Mouse (Mus musculus): ENCODE data around the gene 4930556J24Rik. TPM values are rescaled to one million over a fixed set of nuclear protein-coding genes. Genes with fewer than 3 reads are reported as not detected.
"Not testable (repeated sequence)": the region's sequence is repeated elsewhere in the genome, so short reads cannot be mapped to it uniquely, and the experiment has no call there.

Gene 4930556J24Rik
- not detected for total RNA-seq (2021)
- long read RNA-seq, experiment 1, partial matches to known transcripts: 0 of 5 reads
- long read RNA-seq, experiment 1, other reads (novel, unspliced or antisense): 5 of 5 reads
- long read RNA-seq, experiment 2, partial matches to known transcripts: 0 of 1 reads
- long read RNA-seq, experiment 2, other reads (novel, unspliced or antisense): 1 of 1 reads

GRCm38 (mm10) chr11:3976678-3977077, at the start of gene 4930556J24Rik:
Gene 4930556J24Rik, minus strand, starts transcription at chr11:3976778.
- no peak for DNase-seq (ENCODE audit: low spot score in 2 of 2)

- no peak for DNase-seq (ENCODE audit: low spot score in 2 of 2)
These were observed 46.7 kb upstream of the 4930556J24Rik start for GRCm38 (mm10) chr11:4023321-4023720.

- not testable (repeated sequence) for DNase-seq (ENCODE audit: low spot score in 2 of 2)
These were observed 45.5 kb upstream of the 4930556J24Rik start for GRCm38 (mm10) chr11:4022111-4022510.

GRCm38 (mm10) chr11:4015796-4016195, 39.2 kb upstream of the 4930556J24Rik start:
- not testable (repeated sequence) for DNase-seq (ENCODE audit: low spot score in 2 of 2)

GRCm38 (mm10) chr11:4012616-4013015, 36.0 kb upstream of the 4930556J24Rik start:
- no peak for DNase-seq (ENCODE audit: low spot score in 2 of 2)

GRCm38 (mm10) chr11:4006462-4006861, 29.9 kb upstream of the 4930556J24Rik start:
- DNase-seq (ENCODE audit: low spot score in 2 of 2): no peak

- no peak for DNase-seq (ENCODE audit: low spot score in 2 of 2)
These were observed 28.7 kb upstream of the 4930556J24Rik start for GRCm38 (mm10) chr11:4005220-4005805.

GRCm38 (mm10) chr11:4001603-4002002, 25.0 kb upstream of the 4930556J24Rik start:
- DNase-seq (ENCODE audit: low spot score in 2 of 2): peak in 1 of 2 experiments; percentile 57

- DNase-seq (ENCODE audit: low spot score in 2 of 2): no peak
These were observed 23.0 kb upstream of the 4930556J24Rik start for GRCm38 (mm10) chr11:3999547-3999946.

GRCm38 (mm10) chr11:3997978-3998720, 21.6 kb upstream of the 4930556J24Rik start:
- no peak for DNase-seq (ENCODE audit: low spot score in 2 of 2)

GRCm38 (mm10) chr11:3996840-3997239, 20.3 kb upstream of the 4930556J24Rik start:
- DNase-seq (ENCODE audit: low spot score in 2 of 2): no peak

GRCm38 (mm10) chr11:3995511-3995910, 18.9 kb upstream of the 4930556J24Rik start:
- no peak for DNase-seq (ENCODE audit: low spot score in 2 of 2)

GRCm38 (mm10) chr11:3993914-3994313, 17.3 kb upstream of the 4930556J24Rik start:
- DNase-seq (ENCODE audit: low spot score in 2 of 2): no peak

GRCm38 (mm10) chr11:3993132-3993531, 16.6 kb upstream of the 4930556J24Rik start:
- DNase-seq (ENCODE audit: low spot score in 2 of 2): no peak

- no peak for DNase-seq (ENCODE audit: low spot score in 2 of 2)
These were observed 13.2 kb upstream of the 4930556J24Rik start for GRCm38 (mm10) chr11:3989748-3990147.

- DNase-seq (ENCODE audit: low spot score in 2 of 2): no peak
These were observed 7.5 kb upstream of the 4930556J24Rik start for GRCm38 (mm10) chr11:3983863-3984745.

- DNase-seq (ENCODE audit: low spot score in 2 of 2): no peak
These were observed 6.8 kb upstream of the 4930556J24Rik start, which contains the start of gene Gal3st1 for GRCm38 (mm10) chr11:3983291-3983862. Gene Gal3st1, plus strand, starts transcription at chr11:3983636.

GRCm38 (mm10) chr11:3982275-3983209, 6.0 kb upstream of the 4930556J24Rik start:
- no peak for DNase-seq (ENCODE audit: low spot score in 2 of 2)

- no peak for DNase-seq (ENCODE audit: low spot score in 2 of 2)
These were observed 5.0 kb upstream of the 4930556J24Rik start for GRCm38 (mm10) chr11:3981536-3981935.

GRCm38 (mm10) chr11:3978421-3978820, 1.8 kb upstream of the 4930556J24Rik start:
- no peak for DNase-seq (ENCODE audit: low spot score in 2 of 2)
